Mouse (Mus musculus): ENCODE data around the gene Cdc73. TPM values are rescaled to one million over a fixed set of nuclear protein-coding genes. Genes with fewer than 3 reads are reported as not detected.
"Not testable (repeated sequence)": the region's sequence is repeated elsewhere in the genome, so short reads cannot be mapped to it uniquely, and the experiment has no call there.

Gene Cdc73
- polyA plus RNA-seq, 1 experiment = 13.0 TPM

DNA sequence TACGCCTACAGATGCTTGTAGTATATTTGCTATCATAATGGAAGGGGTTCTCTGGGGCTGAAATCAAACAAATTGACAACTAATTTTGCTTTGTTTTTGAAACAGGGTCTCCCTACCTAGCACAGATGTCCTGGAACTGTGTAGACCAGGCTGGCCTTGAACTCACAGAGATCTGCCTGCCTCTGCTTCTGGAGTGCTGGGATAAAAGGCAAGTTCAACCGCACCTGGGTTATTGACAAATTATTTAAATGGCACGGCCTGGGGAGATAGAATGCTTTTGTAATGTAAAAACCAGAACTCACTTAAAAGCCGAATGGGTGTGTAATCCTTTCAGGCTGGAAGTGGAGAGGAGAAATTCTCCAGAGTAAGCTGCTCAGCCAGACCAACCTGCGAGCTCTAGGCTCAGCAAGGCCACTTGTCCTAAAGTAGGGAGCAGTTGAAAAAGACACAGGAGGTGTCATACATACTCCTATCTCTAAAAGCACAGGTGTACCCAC, 31.3 kb upstream of the Cdc73 start:
- TF ChIP-seq CTCF (IDR thresholded peaks at IDR 0.05; ENCODE audit: borderline replicate concordance, insufficient read depth, low read depth, low read length) (no peak), POLR2A (IDR thresholded peaks at IDR 0.05; ENCODE audit: borderline replicate concordance, insufficient read depth, low read length) (no peak)
- 82% methylated on average over 5 of the region's 5 CpGs for WGBS
- H3K27ac ChIP-seq (ENCODE audit: insufficient read depth, low read length) = no peak overlapping the region
- no peak for DNase-seq
- no peaks in the 10 kb centered on the region for H3K4me1 ChIP-seq (ENCODE audit: control insufficient read depth, insufficient read depth, low read length)
- no peaks in the 10 kb centered on the region for H3K27me3 ChIP-seq (ENCODE audit: control insufficient read depth, insufficient read depth, low read length)
- no peak overlapping the region for H3K4me3 ChIP-seq (replicated peaks; ENCODE audit: insufficient read depth, low read depth, low read length)

DNA sequence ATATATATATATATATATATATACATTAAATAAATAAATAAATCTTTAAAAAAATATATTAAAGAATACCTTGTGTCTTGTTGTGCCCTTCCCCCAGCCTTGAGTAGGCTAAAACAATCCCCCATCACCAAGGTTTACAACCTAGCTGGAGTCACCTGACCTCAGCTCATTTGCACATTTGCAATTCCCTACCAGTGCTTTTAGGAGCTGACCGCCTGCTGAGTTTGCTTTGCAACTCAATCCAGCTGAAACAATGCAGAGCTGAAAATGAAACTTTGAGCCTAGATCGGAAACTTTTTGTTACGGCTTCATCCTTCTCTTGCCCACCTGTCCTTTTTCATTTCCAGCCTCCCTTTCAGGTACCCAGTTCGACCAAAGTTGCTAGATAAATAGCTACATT, 29.0 kb upstream of the Cdc73 start:
- Histone ChIP-seq H3K27ac (ENCODE audit: insufficient read depth, low read length) (no peak overlapping the region), H3K27me3 (ENCODE audit: control insufficient read depth, insufficient read depth, low read length) (no peaks in the 10 kb centered on the region), H3K4me1 (ENCODE audit: control insufficient read depth, insufficient read depth, low read length) (no peaks in the 10 kb centered on the region), H3K4me3 (replicated peaks; ENCODE audit: insufficient read depth, low read depth, low read length) (no peak overlapping the region)
- 50% methylated on average over 4 of the region's 4 CpGs for WGBS
- DNase-seq = no peak
- TF ChIP-seq CTCF (IDR thresholded peaks at IDR 0.05; ENCODE audit: borderline replicate concordance, insufficient read depth, low read depth, low read length) = no peak
- no peak for TF ChIP-seq POLR2A (IDR thresholded peaks at IDR 0.05; ENCODE audit: borderline replicate concordance, insufficient read depth, low read length)

DNA sequence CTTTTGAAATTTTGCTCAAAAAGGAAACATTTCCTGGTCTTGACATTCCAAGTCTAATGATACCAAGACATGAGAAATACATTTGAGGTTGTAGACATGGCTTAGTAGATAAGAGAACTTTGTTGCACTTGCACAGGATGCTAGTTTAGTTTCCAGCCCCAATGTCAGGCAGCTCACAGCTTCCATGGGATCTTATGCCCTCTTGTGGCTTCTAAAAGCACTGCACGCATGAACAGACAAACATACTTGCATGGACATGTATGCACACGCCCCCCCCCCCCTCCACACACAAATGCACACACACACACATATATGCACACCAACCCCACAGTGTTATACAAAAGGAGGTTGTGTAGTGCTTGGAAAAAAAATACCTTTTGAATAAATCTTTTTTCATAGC, 28.2 kb upstream of the Cdc73 start:
- Histone ChIP-seq H3K27me3 (ENCODE audit: control insufficient read depth, insufficient read depth, low read length) (no peaks in the 10 kb centered on the region), H3K4me3 (replicated peaks; ENCODE audit: insufficient read depth, low read depth, low read length) (no peak overlapping the region), H3K4me1 (ENCODE audit: control insufficient read depth, insufficient read depth, low read length) (no peaks in the 10 kb centered on the region), H3K27ac (ENCODE audit: insufficient read depth, low read length) (no peak overlapping the region)
- TF ChIP-seq CTCF (IDR thresholded peaks at IDR 0.05; ENCODE audit: borderline replicate concordance, insufficient read depth, low read depth, low read length) (no peak), POLR2A (IDR thresholded peaks at IDR 0.05; ENCODE audit: borderline replicate concordance, insufficient read depth, low read length) (no peak)
- no peak for DNase-seq
- 75% methylated on average over 2 of the region's 2 CpGs for WGBS

DNA sequence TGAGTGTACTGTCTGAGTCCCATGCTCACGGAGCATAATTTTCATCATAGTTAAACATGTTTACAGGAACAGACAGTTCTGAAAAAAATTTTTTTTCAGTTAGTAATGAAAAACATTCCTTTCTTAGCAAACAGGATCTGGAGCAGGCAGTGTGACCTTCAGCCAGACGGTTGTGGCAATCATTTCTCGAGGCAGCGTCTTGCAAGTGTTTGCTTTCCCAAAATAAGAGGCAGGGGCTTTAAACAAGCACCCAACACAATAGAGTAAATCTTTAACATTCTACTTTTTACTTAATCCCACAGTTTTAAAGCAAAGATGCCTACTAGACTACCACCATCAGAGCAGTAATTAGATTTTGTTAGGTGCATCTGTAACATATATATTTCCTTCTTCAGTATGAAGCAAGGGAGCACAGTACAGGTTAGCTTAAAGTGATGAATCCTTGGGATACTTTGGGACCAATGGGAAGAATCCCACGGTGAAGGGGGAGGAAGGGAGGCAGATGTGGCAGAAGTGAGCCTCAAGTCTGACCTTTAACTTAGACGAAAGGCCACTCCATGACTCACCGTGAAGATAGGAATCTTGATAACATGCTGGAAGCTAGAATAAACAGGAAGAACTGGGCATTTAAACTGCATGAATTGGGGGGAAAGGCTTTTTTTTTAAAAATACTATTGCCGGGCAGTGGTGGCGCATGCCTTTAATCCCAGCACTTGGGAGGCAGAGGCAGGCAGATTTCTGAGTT, 25.2 kb upstream of the Cdc73 start:
- no peak for TF ChIP-seq POLR2A (IDR thresholded peaks at IDR 0.05; ENCODE audit: borderline replicate concordance, insufficient read depth, low read length)
- no peak for TF ChIP-seq CTCF (IDR thresholded peaks at IDR 0.05; ENCODE audit: borderline replicate concordance, insufficient read depth, low read depth, low read length)
- H3K27ac ChIP-seq (ENCODE audit: insufficient read depth, low read length) = no peak overlapping the region
- whole genome bisulfite sequencing = 81% methylated on average over 9 of the region's 9 CpGs
- DNase-seq = no peak
- no peaks in the 10 kb centered on the region for H3K27me3 ChIP-seq (ENCODE audit: control insufficient read depth, insufficient read depth, low read length)
- H3K4me3 ChIP-seq (replicated peaks; ENCODE audit: insufficient read depth, low read depth, low read length) = no peak overlapping the region
- no peaks in the 10 kb centered on the region for H3K4me1 ChIP-seq (ENCODE audit: control insufficient read depth, insufficient read depth, low read length)

DNA sequence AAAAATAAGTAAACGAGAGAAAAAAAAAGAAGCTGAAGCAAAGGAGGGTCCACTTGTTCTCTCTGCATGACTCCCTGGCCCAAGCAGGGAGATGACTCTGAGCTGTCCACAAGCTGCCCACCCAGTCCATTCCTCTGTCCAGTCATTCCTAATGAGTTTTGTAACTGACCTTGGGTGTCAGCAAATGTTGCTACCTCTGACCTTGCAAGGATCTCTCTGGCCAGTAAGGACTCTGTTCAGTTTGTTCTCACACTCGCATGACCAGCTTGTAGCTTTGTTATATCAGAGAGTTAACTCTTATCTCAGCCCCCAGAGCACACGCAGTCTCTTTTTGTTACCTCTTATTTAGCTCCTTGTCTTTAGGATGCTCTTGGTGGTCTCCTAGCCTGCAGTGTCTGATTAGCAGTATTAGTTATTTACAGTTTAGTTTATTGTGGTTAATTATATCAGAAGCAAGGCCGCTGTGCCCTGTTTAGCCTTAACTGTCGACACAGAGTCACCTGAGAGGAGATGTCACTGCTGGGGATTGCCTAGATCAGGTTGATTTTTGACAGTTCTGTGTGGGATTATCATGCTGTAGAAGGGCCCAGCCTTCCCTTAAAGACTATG, 21.9 kb upstream of the Cdc73 start:
- TF ChIP-seq CTCF (IDR thresholded peaks at IDR 0.05; ENCODE audit: borderline replicate concordance, insufficient read depth, low read depth, low read length) = no peak
- TF ChIP-seq POLR2A (IDR thresholded peaks at IDR 0.05; ENCODE audit: borderline replicate concordance, insufficient read depth, low read length) = no peak
- Histone ChIP-seq H3K4me3 (replicated peaks; ENCODE audit: insufficient read depth, low read depth, low read length) (no peak overlapping the region), H3K27ac (ENCODE audit: insufficient read depth, low read length) (no peak overlapping the region), H3K27me3 (ENCODE audit: control insufficient read depth, insufficient read depth, low read length) (no peaks in the 10 kb centered on the region), H3K4me1 (ENCODE audit: control insufficient read depth, insufficient read depth, low read length) (no peaks in the 10 kb centered on the region)
- DNase-seq = no peak
- 93% methylated on average over 5 of the region's 5 CpGs for WGBS

DNA sequence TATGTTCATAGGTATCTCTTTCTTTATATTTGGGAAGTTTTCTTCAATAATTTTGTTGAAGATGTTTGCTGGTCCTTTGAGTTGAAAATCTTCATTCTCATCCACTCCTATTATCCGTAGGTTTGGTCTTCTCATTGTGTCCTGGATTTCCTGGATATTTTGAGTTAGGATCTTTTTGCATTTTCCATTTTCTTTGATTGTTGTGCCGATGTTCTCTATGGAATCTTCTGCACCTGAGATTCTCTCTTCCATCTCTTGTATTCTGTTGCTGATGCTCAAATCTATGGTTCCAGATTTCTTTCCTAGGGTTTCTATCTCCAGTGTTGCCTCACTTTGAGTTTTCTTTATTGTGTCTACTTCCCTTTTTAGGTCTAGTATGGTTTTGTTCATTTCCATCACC, 13.3 kb upstream of the Cdc73 start, which contains the start of gene Glrx2:
Gene Glrx2 (plus strand): TSS at position 301 of the 400 bp plus-strand sequence.
- H3K4me1 ChIP-seq (ENCODE audit: control insufficient read depth, insufficient read depth, low read length); H3K4me3 ChIP-seq (replicated peaks; ENCODE audit: insufficient read depth, low read depth, low read length); H3K27me3 ChIP-seq (ENCODE audit: control insufficient read depth, insufficient read depth, low read length); DNase-seq; H3K27ac ChIP-seq (ENCODE audit: insufficient read depth, low read length): not testable (repeated sequence)
- WGBS = no CpG with 5 or more reads among the region's 2 CpGs

DNA sequence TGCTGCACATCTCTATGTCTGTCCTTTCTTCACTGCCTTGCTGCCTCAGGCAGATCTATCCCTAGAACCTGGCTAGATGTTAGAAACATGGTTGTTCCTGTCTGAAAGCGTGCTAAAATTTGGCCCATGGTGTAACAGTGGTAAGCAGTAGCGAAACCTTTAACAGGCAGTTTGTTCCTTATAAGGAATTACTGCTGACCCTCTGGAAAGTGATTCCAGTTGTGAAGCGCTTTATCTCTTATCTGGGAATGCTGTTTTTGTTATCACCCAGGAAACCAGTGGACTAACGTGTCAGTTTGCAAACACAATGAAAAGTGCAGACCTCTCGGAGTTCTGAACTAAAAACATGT, 7.9 kb upstream of the Cdc73 start:
- Histone ChIP-seq H3K27ac (ENCODE audit: insufficient read depth, low read length) (no peak overlapping the region), H3K4me1 (ENCODE audit: control insufficient read depth, insufficient read depth, low read length) (no peaks in the 10 kb centered on the region), H3K27me3 (ENCODE audit: control insufficient read depth, insufficient read depth, low read length) (no peaks in the 10 kb centered on the region), H3K4me3 (replicated peaks; ENCODE audit: insufficient read depth, low read depth, low read length) (no peak overlapping the region)
- 86% methylated on average over 5 of the region's 5 CpGs for WGBS
- no peak for DNase-seq
- no peak for TF ChIP-seq CTCF (IDR thresholded peaks at IDR 0.05; ENCODE audit: borderline replicate concordance, insufficient read depth, low read depth, low read length)
- no peak for TF ChIP-seq POLR2A (IDR thresholded peaks at IDR 0.05; ENCODE audit: borderline replicate concordance, insufficient read depth, low read length)

DNA sequence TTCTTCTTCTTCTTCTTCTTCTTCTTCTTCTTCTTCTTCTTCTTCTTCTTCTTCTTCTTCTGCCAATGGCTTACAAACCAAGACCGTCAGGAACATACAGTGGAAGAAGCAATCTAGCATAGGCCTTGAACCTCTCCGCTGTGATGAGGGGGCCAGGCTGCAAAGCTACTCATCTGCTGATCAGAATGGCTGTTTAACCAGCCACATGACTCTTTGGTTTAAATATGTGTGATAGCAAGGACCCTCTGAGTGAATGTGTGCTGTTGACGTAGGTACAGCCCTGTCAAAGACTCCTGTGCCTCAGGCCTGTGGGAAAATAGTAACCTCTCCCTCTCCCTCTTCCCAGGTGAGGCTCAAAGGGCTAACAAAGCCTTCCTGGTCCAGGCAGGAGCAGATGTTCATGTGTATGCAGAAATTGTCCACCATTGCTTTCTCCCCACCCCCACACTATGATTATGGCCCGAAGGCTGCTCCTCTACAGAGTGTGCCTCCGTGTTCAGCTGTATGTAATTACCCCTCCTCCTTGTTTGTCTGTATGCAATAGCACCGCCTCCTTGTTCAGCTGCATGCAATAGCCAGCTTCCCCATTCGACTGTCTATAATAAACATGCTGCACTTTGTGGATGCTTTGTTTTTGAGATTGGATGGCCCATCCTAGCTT, 7.4 kb upstream of the Cdc73 start:
- no peak for DNase-seq
- TF ChIP-seq POLR2A (IDR thresholded peaks at IDR 0.05; ENCODE audit: borderline replicate concordance, insufficient read depth, low read length) = no peak
- TF ChIP-seq CTCF (IDR thresholded peaks at IDR 0.05; ENCODE audit: borderline replicate concordance, insufficient read depth, low read depth, low read length) = no peak
- H3K4me3 ChIP-seq (replicated peaks; ENCODE audit: insufficient read depth, low read depth, low read length) = no peak overlapping the region
- no peaks in the 10 kb centered on the region for H3K27me3 ChIP-seq (ENCODE audit: control insufficient read depth, insufficient read depth, low read length)
- 80% methylated on average over 7 of the region's 7 CpGs for WGBS
- no peaks in the 10 kb centered on the region for H3K4me1 ChIP-seq (ENCODE audit: control insufficient read depth, insufficient read depth, low read length)
- H3K27ac ChIP-seq (ENCODE audit: insufficient read depth, low read length) = no peak overlapping the region

Data from cerebellum, adult 2 months (tissue).